Mouse (Mus musculus): ENCODE measurements around the gene Prim2.

- TF ChIP-seq CTCF (IDR thresholded peaks at IDR 0.05; ENCODE audit: extremely low read depth, insufficient read depth, low read length) (no peak), POLR2A (IDR thresholded peaks at IDR 0.05; ENCODE audit: extremely low read depth, insufficient read depth, low read length) (no peak)
Measured at GRCm38 (mm10) chr1:33624900-33625299, 44.7 kb downstream of the Prim2 start.
